Mouse (Mus musculus): Measurements from ENCODE around the gene Wtip. TPM values are rescaled to one million over a fixed set of nuclear protein-coding genes. Genes with fewer than 3 reads are reported as not detected.

Gene Wtip
- polyA plus RNA-seq, 1 experiment from 2014 or later, result 7.9 TPM

- peak overlapping the region; percentile 92 for H3K4me3 ChIP-seq (ENCODE audit: low read depth, low read length)
- H3K27me3 ChIP-seq (replicated peaks; ENCODE audit: insufficient read depth, low read length), result no peaks in the 10 kb centered on the region
- TF ChIP-seq CTCF (IDR thresholded peaks at IDR 0.05) (no peak), EP300 (IDR thresholded peaks at IDR 0.05) (no peak)
- WGBS, result 2% methylated on average over 51 of the region's 54 CpGs
- ATAC-seq, result peak; percentile 75
- peaks cover 11% of the 10 kb centered on the region; the same call in 1 of the 2 replicates for H3K36me3 ChIP-seq (ENCODE audit: insufficient read depth, low read length)
- peak; percentile 40 for DNase-seq (ENCODE audit: low spot score)
- H3K9me3 ChIP-seq (ENCODE audit: low read length), result no peaks in the 10 kb centered on the region
- H3K27ac ChIP-seq (ENCODE audit: low read length), result peak overlapping the region; percentile 90
- H3K4me2 ChIP-seq (replicated peaks; ENCODE audit: low read depth, low read length), result peak overlapping the region; percentile 87
- H3K9ac ChIP-seq (replicated peaks; ENCODE audit: low read depth), result peak overlapping the region; percentile 92
- 0 out of 2 replicates have a peak, but pooled peaks cover 5% of the 10 kb centered on the region for H3K4me1 ChIP-seq (ENCODE audit: insufficient read depth, low read depth, low read length)
Observed at GRCm38 (mm10) chr7:34167766-34168469, 34.9 kb upstream of the Wtip start.

GRCm38 (mm10) chr7:34166850-34167249 lies 33.8 kb upstream of the Wtip start:
- DNase-seq (ENCODE audit: low spot score), result peak; percentile 69
- H3K27ac ChIP-seq (ENCODE audit: low read length), result no peak overlapping the region
- no peak for ATAC-seq
- no peaks in the 10 kb centered on the region for H3K27me3 ChIP-seq (replicated peaks; ENCODE audit: insufficient read depth, low read length)
- H3K9ac ChIP-seq (replicated peaks; ENCODE audit: low read depth), result no peak overlapping the region
- peaks cover 19% of the 10 kb centered on the region for H3K36me3 ChIP-seq (ENCODE audit: insufficient read depth, low read length)
- no peak overlapping the region for H3K4me3 ChIP-seq (ENCODE audit: low read depth, low read length)
- H3K9me3 ChIP-seq (ENCODE audit: low read length), result no peaks in the 10 kb centered on the region
- no peak overlapping the region for H3K4me2 ChIP-seq (replicated peaks; ENCODE audit: low read depth, low read length)
- H3K4me1 ChIP-seq (ENCODE audit: insufficient read depth, low read depth, low read length), result 0 out of 2 replicates have a peak, but pooled peaks cover 5% of the 10 kb centered on the region
- WGBS, result 36% methylated on average over 4 of the region's 4 CpGs
- TF ChIP-seq EP300 (IDR thresholded peaks at IDR 0.05), result no peak
- TF ChIP-seq CTCF (IDR thresholded peaks at IDR 0.05), result peak; percentile 67

GRCm38 (mm10) chr7:34165999-34166398 lies 32.9 kb upstream of the Wtip start:
- Histone ChIP-seq H3K9ac (replicated peaks; ENCODE audit: low read depth) (no peak overlapping the region), H3K4me3 (ENCODE audit: low read depth, low read length) (no peak overlapping the region), H3K27ac (ENCODE audit: low read length) (no peak overlapping the region), H3K36me3 (ENCODE audit: insufficient read depth, low read length) (peaks cover 27% of the 10 kb centered on the region), H3K4me2 (replicated peaks; ENCODE audit: low read depth, low read length) (no peak overlapping the region), H3K9me3 (ENCODE audit: low read length) (no peaks in the 10 kb centered on the region), H3K4me1 (ENCODE audit: insufficient read depth, low read depth, low read length) (0 out of 2 replicates have a peak, but pooled peaks cover 5% of the 10 kb centered on the region), H3K27me3 (replicated peaks; ENCODE audit: insufficient read depth, low read length) (no peaks in the 10 kb centered on the region)
- 54% methylated on average over 3 of the region's 3 CpGs for WGBS
- DNase-seq (ENCODE audit: low spot score) (no peak), ATAC-seq (no peak)
- TF ChIP-seq CTCF (IDR thresholded peaks at IDR 0.05) (no peak), EP300 (IDR thresholded peaks at IDR 0.05) (no peak)

- Histone ChIP-seq H3K27ac (ENCODE audit: low read length) (no peak overlapping the region), H3K4me2 (replicated peaks; ENCODE audit: low read depth, low read length) (no peak overlapping the region), H3K4me3 (ENCODE audit: low read depth, low read length) (no peak overlapping the region), H3K36me3 (ENCODE audit: insufficient read depth, low read length) (peaks cover 35% of the 10 kb centered on the region), H3K9ac (replicated peaks; ENCODE audit: low read depth) (no peak overlapping the region), H3K4me1 (ENCODE audit: insufficient read depth, low read depth, low read length) (0 out of 2 replicates have a peak, but pooled peaks cover 5% of the 10 kb centered on the region), H3K9me3 (ENCODE audit: low read length) (no peaks in the 10 kb centered on the region), H3K27me3 (replicated peaks; ENCODE audit: insufficient read depth, low read length) (no peaks in the 10 kb centered on the region)
- ATAC-seq, result no peak
- WGBS, result 87% methylated on average over 7 of the region's 7 CpGs
- no peak for TF ChIP-seq EP300 (IDR thresholded peaks at IDR 0.05)
- TF ChIP-seq CTCF (IDR thresholded peaks at IDR 0.05), result no peak
- no peak for DNase-seq (ENCODE audit: low spot score)
Observed at GRCm38 (mm10) chr7:34164671-34165070, 31.6 kb upstream of the Wtip start.

- Histone ChIP-seq H3K4me1 (ENCODE audit: insufficient read depth, low read depth, low read length) (no peaks in the 10 kb centered on the region), H3K27ac (ENCODE audit: low read length) (no peak overlapping the region), H3K36me3 (ENCODE audit: insufficient read depth, low read length) (peaks cover 64% of the 10 kb centered on the region), H3K27me3 (replicated peaks; ENCODE audit: insufficient read depth, low read length) (no peaks in the 10 kb centered on the region), H3K9me3 (ENCODE audit: low read length) (no peaks in the 10 kb centered on the region), H3K4me2 (replicated peaks; ENCODE audit: low read depth, low read length) (no peak overlapping the region), H3K4me3 (ENCODE audit: low read depth, low read length) (no peak overlapping the region), H3K9ac (replicated peaks; ENCODE audit: low read depth) (no peak overlapping the region)
- no peak for DNase-seq (ENCODE audit: low spot score)
- no peak for ATAC-seq
- TF ChIP-seq EP300 (IDR thresholded peaks at IDR 0.05) (no peak), CTCF (IDR thresholded peaks at IDR 0.05) (peak; percentile 20; the same call in 1 of the 2 replicates)
- 90% methylated on average over 3 of the region's 3 CpGs for WGBS
Observed at GRCm38 (mm10) chr7:34159167-34159566, 26.1 kb upstream of the Wtip start.

- Histone ChIP-seq H3K27me3 (replicated peaks; ENCODE audit: insufficient read depth, low read length) (no peaks in the 10 kb centered on the region), H3K36me3 (ENCODE audit: insufficient read depth, low read length) (peaks cover 57% of the 10 kb centered on the region), H3K9ac (replicated peaks; ENCODE audit: low read depth) (no peak overlapping the region), H3K27ac (ENCODE audit: low read length) (no peak overlapping the region), H3K9me3 (ENCODE audit: low read length) (no peaks in the 10 kb centered on the region), H3K4me1 (ENCODE audit: insufficient read depth, low read depth, low read length) (no peaks in the 10 kb centered on the region), H3K4me2 (replicated peaks; ENCODE audit: low read depth, low read length) (no peak overlapping the region), H3K4me3 (ENCODE audit: low read depth, low read length) (no peak overlapping the region)
- DNase-seq (ENCODE audit: low spot score) (no peak), ATAC-seq (0 out of 2 replicates have a peak, but pooled peaks have one; percentile 17)
- no peak for TF ChIP-seq EP300 (IDR thresholded peaks at IDR 0.05)
- TF ChIP-seq CTCF (IDR thresholded peaks at IDR 0.05), result no peak
- WGBS, result 87% methylated on average over 3 of the region's 3 CpGs
Observed at GRCm38 (mm10) chr7:34157994-34158393, 24.9 kb upstream of the Wtip start.

Data from lung, postnatal 0 days (tissue).